Mouse (Mus musculus) right cerebral cortex, postnatal 10 days (tissue): ENCODE data around the gene Klhl29.

Experiments
- DNase-seq, 2 experiments: peaks; one replicate each; pipeline ENCODE4 v3.0.0; 2021; ENCODE audit warnings: low spot score in 2 of 2

The Klhl29 gene

GRCm38 (mm10) chr12:5187773-5188333 is 187.6 kb downstream of the Klhl29 start:
- no peak for DNase-seq

DNA sequence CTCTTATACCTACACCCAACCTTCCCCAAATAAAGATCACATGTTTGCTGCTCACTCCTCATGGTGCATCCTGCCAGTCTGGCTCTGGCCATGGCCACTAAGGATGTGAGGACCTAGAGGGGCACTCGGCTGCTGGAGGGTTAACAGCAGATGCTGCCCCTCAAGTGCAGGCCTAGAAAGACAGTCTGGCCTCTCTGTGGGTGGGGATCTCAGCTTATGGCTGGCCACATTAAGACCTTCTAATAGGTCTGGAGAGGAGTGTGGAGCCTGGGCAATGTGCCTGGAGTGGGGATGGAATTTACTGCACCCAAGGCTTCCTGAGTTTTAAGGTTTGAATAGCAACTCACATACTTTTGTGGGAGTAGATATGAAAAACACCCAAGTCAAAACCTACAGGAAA is 188.8 kb downstream of the Klhl29 start:
- no peak for DNase-seq

- no peak for DNase-seq
These were observed 189.9 kb downstream of the Klhl29 start for GRCm38 (mm10) chr12:5185603-5186002.

DNA sequence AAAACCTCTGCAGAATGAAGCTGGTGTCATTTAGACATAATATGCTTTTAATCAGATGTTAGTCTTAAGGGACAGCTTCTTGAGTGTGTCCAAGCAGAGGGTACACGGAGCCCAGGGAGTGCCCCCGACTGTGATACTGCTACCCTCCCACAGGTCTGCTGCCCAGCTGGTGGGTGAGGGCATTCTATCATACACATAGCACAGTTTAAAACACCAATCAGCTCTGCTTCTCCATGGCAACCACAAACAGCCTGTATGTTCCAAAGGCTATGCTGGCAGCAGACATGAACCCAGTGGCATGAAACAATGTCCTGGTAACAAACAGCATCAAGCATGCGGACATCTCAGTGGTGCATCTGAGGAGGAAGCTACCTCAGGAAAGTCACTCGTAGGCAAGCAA is 192.9 kb downstream of the Klhl29 start:
- no peak for DNase-seq

- no peak for DNase-seq
These were observed 193.3 kb downstream of the Klhl29 start for GRCm38 (mm10) chr12:5182165-5182564.

GRCm38 (mm10) chr12:5176716-5177341 is 198.7 kb downstream of the Klhl29 start:
- DNase-seq = no peak

- DNase-seq = no peak
These were observed 209.3 kb downstream of the Klhl29 start for GRCm38 (mm10) chr12:5166141-5166540.

DNA sequence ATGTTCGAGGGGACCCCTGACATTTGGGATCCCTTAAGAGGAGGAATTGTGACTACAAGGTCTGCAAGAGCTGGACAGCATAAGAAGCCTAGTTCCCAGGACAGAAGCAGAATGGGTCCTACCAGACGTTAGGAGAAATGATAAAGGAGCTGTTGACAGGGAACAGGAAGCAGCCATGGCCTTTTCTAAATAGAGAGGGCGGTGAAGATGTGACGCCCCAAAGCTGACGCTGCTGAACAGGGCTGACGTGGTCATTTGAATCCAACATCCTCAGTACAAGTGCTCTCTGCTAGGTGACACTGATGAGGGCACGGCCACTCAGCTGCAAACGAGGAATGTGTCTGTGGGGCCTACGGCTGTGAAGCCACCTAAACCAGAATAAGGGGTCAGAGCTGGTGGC is 210.1 kb downstream of the Klhl29 start:
- no peak for DNase-seq

- DNase-seq = no peak
These were observed 212.8 kb downstream of the Klhl29 start for GRCm38 (mm10) chr12:5162672-5163071.

DNA sequence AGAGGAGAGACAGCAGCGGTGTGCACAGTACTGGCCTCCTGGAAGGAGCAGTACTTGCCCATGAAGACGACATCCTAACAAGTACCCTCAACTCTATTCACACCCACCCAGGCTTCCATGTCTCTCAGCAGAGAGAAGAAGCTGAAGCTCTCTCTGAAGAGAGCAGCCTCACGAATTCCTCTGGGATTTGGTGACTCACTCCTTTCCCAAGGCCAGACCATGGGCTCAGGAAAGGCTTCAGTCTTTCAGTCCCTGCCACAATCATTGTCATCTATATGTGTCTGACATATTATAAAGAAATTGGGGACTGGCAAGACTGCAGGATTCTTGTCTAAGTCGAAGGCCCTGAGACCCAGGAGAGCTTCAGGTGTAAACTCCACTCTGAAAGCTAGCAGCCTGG is 213.9 kb downstream of the Klhl29 start:
- DNase-seq = no peak

DNA sequence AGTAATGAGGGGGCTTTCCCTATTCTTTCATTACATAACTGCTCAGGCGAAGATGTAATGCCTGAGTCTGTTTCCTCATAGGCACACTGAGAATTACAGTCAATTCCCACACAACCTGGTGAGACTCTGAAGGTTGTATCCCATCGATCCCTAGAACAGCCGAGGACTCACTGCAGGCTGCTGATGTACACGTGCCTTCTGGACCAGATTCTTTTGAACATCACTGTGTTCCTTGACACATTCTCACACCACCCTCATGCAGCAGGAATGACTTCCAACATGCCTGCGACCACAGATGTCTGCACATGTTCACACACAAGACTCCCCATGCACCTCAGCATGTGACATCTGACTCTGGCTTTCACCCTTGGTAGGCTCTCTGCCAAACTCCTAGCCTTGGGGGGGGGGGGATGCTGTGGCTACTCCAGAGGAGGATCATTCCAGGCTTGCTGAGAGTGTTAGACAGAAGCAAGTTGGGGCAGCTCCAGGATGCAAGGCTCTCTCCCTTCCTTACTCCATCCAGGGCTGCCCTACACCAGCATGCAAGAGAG is 217.5 kb downstream of the Klhl29 start:
- DNase-seq = no peak

GRCm38 (mm10) chr12:5157021-5157681 is 218.3 kb downstream of the Klhl29 start:
- DNase-seq = peak; percentile 70 to 87

- DNase-seq = no peak
These were observed 220.3 kb downstream of the Klhl29 start for GRCm38 (mm10) chr12:5155177-5155576.

DNA sequence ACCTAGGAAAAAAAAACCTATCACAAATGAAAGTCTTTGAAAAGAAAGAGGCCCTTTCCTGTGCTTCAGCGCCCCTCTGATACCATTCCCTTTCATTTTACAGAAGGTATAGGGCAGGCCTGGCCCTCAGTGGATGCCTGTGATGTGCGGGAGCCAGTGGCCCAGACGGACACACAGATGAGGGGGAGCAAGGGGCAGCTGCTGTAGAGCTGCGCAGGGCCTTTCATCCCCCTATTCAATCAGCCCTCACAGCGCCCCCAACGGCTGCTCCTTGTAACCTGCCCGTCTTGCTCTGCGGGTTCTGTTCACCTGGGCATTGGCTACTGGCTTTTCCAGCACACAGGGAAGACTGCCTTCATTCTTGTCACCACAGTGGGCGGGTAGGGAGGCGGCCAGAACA is 223.6 kb downstream of the Klhl29 start:
- DNase-seq = no peak

DNA sequence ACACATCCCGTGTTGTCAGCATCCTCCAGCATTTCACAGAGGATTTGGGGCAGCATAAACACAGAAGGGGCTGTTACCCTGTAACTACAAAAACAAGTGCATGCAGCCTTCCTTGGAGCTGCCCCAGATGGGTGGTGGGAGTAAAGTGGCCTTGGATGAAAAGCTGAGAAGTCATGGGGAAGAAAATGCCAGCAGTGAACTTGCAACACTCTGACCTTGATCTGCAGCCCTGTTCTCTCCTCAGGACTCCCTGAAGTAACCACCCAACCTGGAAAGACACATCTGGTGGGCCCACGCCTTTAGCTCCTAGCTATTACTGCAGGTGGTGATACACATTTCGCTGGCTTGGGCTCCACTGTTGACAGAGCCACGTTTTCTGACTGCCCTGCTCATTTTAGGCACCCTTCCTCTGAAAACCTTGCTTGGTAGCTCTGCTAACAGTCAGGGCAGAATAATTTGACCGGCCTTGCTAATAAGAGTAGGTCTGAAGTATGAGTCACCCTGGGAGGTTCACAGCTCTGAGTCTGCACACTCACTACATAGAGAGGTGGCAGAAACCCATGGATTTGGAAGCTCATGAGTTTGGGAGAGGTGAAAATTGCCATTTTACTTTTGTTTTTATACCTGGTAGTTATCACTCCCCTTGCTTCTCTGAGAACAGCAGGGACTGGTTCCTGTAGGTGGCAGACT is 228.0 kb downstream of the Klhl29 start:
- no peak for DNase-seq

GRCm38 (mm10) chr12:5143903-5144781 is 231.3 kb downstream of the Klhl29 start:
- DNase-seq = no peak

DNA sequence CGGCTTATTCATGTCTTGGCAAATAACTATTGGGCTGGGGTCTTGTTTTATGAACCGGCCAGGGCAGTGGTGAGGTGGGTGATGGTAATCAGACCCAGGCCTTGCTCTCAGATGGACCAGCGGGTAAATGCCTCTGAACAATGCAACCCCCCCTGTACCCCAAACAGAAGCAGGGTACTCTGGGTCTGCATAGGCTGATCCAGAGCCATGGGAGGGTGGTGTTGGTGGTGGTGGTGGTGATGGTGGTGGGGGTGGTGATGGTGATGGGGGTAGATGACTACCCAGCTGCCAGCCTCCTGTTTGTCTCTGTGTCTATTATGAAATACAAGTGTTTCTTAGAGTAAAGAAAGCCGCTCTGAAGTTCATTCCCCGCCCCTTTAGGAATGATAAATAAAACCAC is 232.3 kb downstream of the Klhl29 start:
- DNase-seq = no peak

- peak; percentile 85 to 91 for DNase-seq
These were observed 232.7 kb downstream of the Klhl29 start for GRCm38 (mm10) chr12:5142776-5143175.

- no peak for DNase-seq
These were observed 234.4 kb downstream of the Klhl29 start for GRCm38 (mm10) chr12:5141040-5141439.

DNA sequence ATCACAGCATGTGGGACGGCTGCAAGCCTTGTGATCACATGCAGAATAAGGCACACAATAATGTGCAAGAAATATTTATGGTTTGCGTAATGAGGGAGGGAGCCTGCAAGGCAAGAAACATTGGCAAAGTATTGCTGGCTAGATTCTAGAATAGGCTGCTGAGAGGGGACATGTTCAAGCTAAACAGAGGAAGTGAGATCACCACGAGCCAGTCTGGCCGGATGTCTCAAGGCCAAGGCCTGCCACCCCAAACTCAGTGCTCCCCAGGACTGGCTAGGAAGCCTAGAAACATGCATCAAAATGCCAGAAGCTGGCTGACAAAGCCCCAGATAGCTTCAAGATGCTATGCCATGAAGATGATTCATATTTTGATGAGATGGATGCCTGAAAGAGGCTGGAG is 236.2 kb downstream of the Klhl29 start:
- no peak for DNase-seq

GRCm38 (mm10) chr12:5136300-5136699 is 239.2 kb downstream of the Klhl29 start:
- peak; percentile 74 to 76 for DNase-seq
